Mouse (Mus musculus): ENCODE measurements around the gene Notum.

- no peak for TF ChIP-seq CTCF (IDR thresholded peaks at IDR 0.05; ENCODE audit: low read depth)
- no peak for TF ChIP-seq EP300 (IDR thresholded peaks at IDR 0.05; ENCODE audit: low read depth)
These were observed 23.7 kb upstream of the Notum start for GRCm38 (mm10) chr11:120684660-120685059.

Measured in heart, postnatal 0 days (tissue).